Mouse (Mus musculus): ENCODE results near the gene Dnajb14. TPM values are rescaled to one million over a fixed set of nuclear protein-coding genes. Genes with fewer than 3 reads are reported as not detected.
"Not testable (repeated sequence)": the region's sequence is repeated elsewhere in the genome, so short reads cannot be mapped to it uniquely, and the experiment has no call there.

The Dnajb14 gene
- polyA plus RNA-seq, 1 experiment: 14.1 TPM

DNA sequence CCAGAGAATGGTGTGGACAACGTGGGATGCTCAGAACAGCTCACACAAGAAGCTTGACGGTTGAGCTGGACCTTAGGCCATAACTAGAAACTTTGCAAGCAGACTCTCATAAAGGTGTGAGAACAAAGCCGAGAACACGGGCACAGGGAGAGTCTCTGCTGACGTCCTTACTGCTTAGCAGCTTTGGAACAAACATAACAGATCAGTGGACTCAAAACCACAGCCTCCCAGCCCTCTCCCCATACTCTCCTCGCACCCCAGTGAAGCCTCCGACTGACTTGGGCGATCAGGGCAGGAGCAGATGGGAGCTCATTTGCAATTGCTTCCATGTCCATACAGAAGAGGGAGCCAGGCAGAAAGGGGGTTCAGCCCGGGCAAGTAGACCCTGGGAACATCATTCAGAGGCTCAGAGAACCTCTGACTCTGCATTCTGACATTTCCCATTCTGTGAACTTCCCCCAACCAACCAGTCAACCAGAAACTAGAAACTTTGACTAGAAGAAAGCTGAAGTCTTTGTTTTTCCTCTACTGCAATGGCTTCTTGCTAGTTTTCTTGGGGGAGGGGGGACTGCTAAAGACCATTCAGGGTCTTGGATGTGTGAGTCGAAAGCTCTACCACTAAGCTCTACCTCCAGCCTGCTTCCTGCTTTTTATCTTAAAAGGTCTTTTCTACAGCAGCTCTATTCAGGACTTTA is 82.9 kb downstream of the Dnajb14 start:
- Histone ChIP-seq H3K4me1 (ENCODE audit: control insufficient read depth, insufficient read depth, insufficient read length, low read length) (no peaks in the 10 kb centered on the region), H3K4me3 (ENCODE audit: insufficient read depth, low read depth, low read length) (no peak overlapping the region), H3K27ac (replicated peaks; ENCODE audit: low read depth, low read length) (peak overlapping the region; percentile 21; the same call in 1 of the 2 replicates)

DNA sequence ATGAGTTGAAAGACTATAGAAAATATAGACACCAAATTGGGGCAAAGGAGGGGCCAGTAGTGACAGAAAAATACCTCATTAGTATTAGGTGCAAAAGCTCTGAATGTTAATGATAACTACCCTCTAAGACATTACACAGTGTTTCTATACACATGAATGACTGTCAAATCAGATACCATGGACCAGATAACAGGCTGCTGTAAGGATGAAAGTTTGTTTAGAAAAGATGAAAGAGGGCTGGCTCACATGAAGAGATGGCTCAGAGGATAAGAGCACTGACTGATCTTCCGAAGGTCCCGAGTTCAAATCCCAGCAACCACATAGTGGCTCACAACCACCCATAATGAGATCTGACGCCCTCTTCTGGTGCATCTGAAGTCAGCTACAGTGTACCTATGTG is 83.8 kb downstream of the Dnajb14 start:
- H3K4me1 ChIP-seq (ENCODE audit: control insufficient read depth, insufficient read depth, insufficient read length, low read length); H3K4me3 ChIP-seq (ENCODE audit: insufficient read depth, low read depth, low read length); H3K27ac ChIP-seq (replicated peaks; ENCODE audit: low read depth, low read length): not testable (repeated sequence)

DNA sequence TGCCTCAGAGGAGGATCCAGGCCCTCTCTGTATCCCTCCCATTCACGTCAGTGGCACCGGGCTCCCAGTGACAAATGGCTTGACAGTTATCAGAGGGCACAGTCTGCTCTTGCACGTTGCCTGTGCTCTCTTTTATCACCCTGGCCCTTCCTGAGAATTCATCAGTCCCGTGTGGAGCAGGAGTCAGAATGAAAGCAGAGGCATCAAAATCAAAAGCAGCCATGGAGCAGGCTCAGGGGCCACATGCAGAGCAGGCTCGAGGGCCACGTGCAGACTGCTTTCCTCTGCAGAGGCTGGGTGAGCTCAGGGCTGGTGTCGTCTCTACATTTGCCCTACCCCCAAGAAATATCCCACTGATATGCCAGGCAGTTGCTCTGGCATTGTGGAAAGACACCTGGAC is 84.3 kb downstream of the Dnajb14 start:
- Histone ChIP-seq H3K4me3 (ENCODE audit: insufficient read depth, low read depth, low read length) (no peak overlapping the region), H3K27ac (replicated peaks; ENCODE audit: low read depth, low read length) (peak overlapping the region; percentile 58), H3K4me1 (ENCODE audit: control insufficient read depth, insufficient read depth, insufficient read length, low read length) (no peaks in the 10 kb centered on the region)

DNA sequence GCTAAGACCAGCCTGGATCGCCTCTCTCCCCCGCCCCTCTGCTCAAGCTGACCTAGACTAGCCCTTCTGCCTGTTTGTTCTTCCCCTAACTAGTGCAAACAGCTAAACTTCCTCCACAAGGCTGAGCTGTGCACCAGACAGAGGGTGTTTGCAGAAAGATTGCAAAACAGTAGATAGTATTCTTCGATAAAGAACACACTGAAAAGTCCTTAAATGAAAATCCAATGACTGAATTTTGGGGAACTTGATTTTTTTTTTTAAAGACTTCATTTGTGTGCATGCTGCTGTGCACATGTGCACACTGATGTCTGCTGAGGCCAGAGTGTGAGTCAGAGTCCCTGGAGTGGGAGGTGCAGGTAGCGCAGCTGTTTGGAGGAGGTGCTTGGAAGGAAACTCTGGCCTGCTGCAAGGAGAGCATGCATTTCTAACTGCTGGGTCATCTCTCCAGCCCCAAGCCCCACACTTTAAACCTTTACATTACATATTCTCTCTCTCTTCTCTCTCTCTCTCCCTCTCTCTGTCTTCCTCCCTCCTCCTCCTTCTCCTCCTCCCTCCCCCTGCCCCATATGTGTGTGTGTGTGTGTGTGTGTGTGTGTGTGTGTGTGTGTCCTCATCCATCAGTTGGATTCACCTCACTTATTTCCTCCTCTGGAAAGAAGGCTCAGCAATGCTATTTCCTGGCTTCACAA is 84.9 kb downstream of the Dnajb14 start:
- Histone ChIP-seq H3K4me1 (ENCODE audit: control insufficient read depth, insufficient read depth, insufficient read length, low read length) (no peaks in the 10 kb centered on the region), H3K27ac (replicated peaks; ENCODE audit: low read depth, low read length) (peak overlapping the region; percentile 58; the same call in 1 of the 2 replicates), H3K4me3 (ENCODE audit: insufficient read depth, low read depth, low read length) (no peak overlapping the region)

DNA sequence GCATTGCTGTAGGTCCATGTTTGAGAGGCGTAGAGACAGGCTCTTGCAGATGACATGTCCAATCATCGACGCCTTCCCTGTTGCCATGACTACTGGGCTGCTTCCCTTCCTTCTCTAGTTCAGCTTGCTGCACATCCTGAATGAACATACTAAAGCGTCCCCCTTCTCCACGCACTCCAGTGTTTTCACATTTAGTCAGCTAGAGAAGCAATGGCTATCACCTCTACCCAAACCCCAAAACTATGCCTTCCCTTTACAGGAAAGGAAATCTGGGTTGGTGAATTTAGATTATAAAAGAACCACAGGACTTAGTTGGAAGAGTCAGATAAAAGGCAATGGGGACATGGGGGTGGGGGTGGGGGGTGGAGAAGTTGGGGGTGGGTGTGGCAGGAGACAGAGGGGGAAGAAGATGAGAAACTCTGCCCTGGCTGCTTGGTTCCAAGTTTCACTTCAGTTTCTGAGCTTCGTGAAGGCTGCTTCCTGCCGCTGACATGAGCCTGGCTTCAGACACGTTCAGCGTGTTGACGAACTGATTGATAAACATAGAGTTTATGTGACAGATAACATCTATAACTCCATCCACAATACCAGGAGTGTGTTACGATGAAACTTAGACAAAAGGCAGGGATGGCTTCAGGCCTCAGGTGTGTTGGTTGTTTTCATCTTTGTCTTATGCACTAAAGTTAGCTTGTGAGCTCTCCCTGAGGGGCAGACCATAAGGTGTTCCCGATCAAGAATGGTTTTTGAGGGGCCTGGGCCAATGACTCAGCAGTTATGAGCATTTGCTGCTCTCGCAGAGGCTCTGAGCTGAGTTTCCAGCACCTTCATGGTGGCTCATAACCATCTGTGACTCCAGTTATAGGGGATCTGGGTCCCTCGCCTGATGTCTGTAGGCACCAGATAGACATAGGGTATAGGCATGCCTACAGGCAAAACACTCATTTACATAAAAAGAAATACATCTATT is 85.7 kb downstream of the Dnajb14 start:
- no peaks in the 10 kb centered on the region for H3K4me1 ChIP-seq (ENCODE audit: control insufficient read depth, insufficient read depth, insufficient read length, low read length)
- no peak overlapping the region for H3K4me3 ChIP-seq (ENCODE audit: insufficient read depth, low read depth, low read length)
- H3K27ac ChIP-seq (replicated peaks; ENCODE audit: low read depth, low read length): peak overlapping the region; percentile 56

DNA sequence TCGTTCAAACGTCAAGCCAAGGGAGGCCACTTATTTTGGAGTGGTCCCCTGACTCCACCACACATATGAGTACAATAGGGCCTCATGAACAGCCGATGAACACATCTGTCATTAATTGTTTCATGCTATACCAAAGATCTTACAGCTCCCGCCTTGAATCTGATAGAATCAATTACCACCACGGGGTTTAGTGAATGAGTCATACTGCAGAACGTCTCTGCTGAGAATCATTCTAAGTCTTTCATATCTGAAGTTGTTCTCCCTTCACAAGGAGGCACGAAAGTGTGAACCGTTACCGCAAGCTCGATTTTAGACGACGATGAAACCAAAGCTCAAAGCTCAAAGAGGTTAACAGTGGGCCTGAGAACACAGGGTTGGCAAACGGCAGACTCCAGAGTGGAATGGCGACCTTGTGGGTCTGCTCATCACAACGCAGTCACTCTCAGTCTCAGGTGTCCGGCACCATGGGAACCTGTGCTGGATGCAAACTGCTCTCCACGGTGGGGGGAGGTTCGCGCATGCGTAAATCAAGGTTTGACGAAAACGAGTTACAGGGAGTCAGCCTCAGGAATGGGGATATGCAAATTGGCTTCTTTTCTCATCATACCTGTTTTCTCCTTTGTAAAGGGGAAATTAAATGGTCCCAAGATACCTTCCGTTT is 86.9 kb downstream of the Dnajb14 start:
- H3K27ac ChIP-seq (replicated peaks; ENCODE audit: low read depth, low read length): no peak overlapping the region
- no peaks in the 10 kb centered on the region for H3K4me1 ChIP-seq (ENCODE audit: control insufficient read depth, insufficient read depth, insufficient read length, low read length)
- H3K4me3 ChIP-seq (ENCODE audit: insufficient read depth, low read depth, low read length): no peak overlapping the region

DNA sequence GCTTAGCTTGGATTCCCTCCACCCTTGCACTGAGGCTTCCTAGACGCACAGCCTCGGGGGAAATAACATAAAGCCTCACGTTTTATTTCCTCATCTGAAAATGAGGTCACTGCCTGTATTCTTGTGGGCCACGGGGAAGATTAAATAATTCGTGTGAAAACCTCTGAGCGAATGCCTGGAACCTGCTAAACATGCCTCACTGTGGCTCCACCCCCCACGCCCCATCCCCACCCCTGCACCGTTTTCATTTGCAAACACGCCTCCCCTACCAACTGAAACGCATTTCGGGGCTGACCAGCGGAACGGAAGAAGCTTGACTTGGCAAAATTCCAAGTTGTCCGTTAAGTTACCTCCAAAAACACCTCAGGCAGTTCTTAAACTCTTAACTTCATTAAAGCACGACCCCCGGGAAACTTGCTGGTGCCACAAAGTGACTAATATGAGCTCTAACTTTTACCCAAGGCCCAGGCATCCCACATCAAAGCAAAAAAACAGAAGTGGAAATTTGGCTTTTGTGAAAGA is 88.1 kb downstream of the Dnajb14 start:
- Histone ChIP-seq H3K27ac (replicated peaks; ENCODE audit: low read depth, low read length) (no peak overlapping the region), H3K4me1 (ENCODE audit: control insufficient read depth, insufficient read depth, insufficient read length, low read length) (no peaks in the 10 kb centered on the region), H3K4me3 (ENCODE audit: insufficient read depth, low read depth, low read length) (no peak overlapping the region)

DNA sequence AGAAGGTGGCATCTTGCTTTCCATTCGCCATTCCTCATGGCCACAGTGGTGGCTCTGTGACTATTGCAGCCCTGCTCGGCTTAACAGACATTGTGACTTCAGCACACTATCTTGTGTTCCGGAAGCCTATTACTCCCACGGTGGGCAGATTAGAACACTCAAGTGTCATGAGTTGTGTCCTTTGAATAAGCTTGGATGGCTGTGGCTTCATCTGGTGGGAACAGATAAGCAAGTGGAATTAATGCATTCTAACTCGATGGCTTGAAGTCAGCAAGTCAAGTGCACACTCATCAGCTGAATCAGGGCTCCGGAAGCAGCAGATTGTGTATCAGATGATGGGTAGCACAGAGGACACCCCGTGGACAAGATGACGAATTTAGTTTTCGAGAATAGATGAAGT is 90.4 kb downstream of the Dnajb14 start:
- Histone ChIP-seq H3K4me3 (ENCODE audit: insufficient read depth, low read depth, low read length) (no peak overlapping the region), H3K4me1 (ENCODE audit: control insufficient read depth, insufficient read depth, insufficient read length, low read length) (no peaks in the 10 kb centered on the region), H3K27ac (replicated peaks; ENCODE audit: low read depth, low read length) (no peak overlapping the region)

DNA sequence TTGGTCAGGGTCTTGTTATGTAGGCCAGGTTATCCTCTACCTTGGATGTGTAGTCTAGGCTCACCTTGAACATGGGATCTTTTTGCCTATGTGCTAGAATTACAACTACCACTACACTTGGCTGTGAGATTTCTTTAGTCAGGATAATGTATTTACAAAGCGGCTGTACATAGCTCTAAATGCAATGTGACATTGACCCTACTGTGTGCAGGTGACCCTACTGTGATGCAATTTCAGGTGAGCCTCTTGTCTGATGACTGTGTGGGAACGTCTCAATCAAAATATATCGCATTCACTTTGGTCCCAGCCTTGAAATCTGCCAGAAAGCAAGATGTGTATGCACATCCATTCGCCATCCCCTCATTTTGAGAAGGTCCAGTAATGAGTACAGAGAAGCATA is 90.9 kb downstream of the Dnajb14 start:
- Histone ChIP-seq H3K4me3 (ENCODE audit: insufficient read depth, low read depth, low read length) (no peak overlapping the region), H3K27ac (replicated peaks; ENCODE audit: low read depth, low read length) (no peak overlapping the region), H3K4me1 (ENCODE audit: control insufficient read depth, insufficient read depth, insufficient read length, low read length) (no peaks in the 10 kb centered on the region)

DNA sequence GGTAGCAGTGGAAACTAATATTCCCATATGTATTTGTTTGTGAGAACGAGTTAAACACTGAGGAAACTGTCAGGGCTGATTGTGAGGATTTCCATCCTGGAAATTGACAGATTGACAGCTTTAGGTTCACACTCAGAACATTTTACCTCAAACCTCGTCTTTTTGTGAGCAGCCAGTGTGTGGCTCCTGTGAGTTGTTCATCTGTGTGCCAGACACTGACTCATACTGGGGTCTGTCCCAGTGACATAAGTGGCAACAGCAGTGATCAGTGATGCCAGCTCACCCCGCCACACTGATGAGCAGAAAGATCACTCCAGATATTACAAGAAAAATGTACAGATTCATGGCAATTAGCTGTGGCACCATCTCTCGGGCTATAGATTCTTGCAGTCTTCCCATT is 92.0 kb downstream of the Dnajb14 start:
- Histone ChIP-seq H3K27ac (replicated peaks; ENCODE audit: low read depth, low read length) (no peak overlapping the region), H3K4me1 (ENCODE audit: control insufficient read depth, insufficient read depth, insufficient read length, low read length) (no peaks in the 10 kb centered on the region), H3K4me3 (ENCODE audit: insufficient read depth, low read depth, low read length) (no peak overlapping the region)

DNA sequence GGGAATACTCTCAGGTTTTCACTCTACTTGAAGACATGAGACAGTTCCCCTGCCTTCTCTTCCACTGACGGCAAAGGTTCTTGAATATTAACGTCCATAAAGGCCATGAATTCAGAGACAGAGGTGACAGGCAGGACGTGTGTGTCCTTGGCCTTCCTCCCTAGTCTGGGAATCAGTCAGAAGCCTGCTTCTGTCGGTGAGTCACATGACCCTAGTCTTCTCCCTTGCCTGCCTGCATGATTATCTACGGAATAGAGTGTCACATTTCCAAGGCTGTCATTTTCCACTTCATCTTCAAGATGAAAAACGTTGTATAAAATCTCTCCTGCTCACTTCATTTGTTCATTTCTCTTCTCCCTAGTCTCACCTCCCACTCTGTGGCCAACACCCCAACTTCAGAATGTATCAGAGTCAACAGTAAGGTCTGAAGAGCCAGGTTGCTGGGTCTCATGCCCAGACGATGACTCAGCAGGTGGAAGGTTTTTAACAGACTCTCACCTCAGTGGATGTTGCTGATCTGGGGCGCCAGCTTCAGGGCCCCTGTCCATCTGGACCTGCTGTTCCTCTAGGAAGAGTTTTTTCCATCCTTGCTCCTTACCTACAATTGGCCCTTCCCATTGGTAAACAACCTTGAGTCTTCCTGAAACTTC is 94.4 kb downstream of the Dnajb14 start:
- Histone ChIP-seq H3K4me3 (ENCODE audit: insufficient read depth, low read depth, low read length) (no peak overlapping the region), H3K27ac (replicated peaks; ENCODE audit: low read depth, low read length) (no peak overlapping the region)

DNA sequence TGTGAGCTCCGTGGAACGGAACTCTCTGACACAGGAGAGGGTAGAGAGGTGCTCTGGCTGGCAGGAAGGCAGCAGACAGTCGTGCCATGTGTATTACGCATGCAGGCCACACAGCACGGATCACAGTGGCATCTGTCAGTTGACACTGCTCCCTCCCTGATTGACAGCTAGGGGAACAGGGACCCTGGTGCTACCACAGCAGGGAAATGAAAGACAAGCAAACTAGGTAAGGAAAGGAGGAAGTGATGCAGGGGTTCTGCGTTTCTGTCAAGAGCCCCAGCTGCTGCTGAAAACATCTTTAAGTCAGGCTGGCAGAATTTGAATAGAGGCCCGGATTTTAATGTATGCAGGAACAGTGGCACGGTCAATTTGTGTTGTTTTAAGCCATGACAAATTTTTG is 96.0 kb downstream of the Dnajb14 start:
- Histone ChIP-seq H3K4me1 (ENCODE audit: control insufficient read depth, insufficient read depth, insufficient read length, low read length) (no peaks in the 10 kb centered on the region), H3K27ac (replicated peaks; ENCODE audit: low read depth, low read length) (no peak overlapping the region)

More for the DNA sequence above, 94.4 kb downstream of the Dnajb14 start:
- no peaks in the 10 kb centered on the region for H3K4me1 ChIP-seq (ENCODE audit: control insufficient read depth, insufficient read depth, insufficient read length, low read length)

DNA sequence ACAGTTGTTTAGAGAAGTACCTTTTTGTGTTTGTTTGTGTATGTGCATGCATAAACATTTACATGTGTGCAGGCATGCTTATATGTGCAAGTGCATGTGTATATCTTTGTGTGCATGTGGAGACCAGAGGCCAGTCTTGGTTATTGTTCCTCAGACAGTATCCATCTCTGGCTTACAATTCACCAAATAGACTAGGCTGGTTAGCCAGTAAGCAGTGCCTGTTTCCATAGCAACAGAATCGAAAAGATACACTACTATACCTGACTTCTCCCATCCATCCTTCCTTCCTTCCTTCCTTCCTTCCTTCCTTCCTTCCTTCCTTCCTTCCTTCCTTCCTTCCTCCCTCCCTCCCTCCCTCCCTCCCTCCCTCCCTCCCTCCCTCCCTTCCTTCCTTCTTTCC is 96.5 kb downstream of the Dnajb14 start:
- H3K27ac ChIP-seq (replicated peaks; ENCODE audit: low read depth, low read length); H3K4me1 ChIP-seq (ENCODE audit: control insufficient read depth, insufficient read depth, insufficient read length, low read length); H3K4me3 ChIP-seq (ENCODE audit: insufficient read depth, low read depth, low read length): not testable (repeated sequence)

More for the DNA sequence above, 96.0 kb downstream of the Dnajb14 start:
- no peak overlapping the region for H3K4me3 ChIP-seq (ENCODE audit: insufficient read depth, low read depth, low read length)
